Mouse (Mus musculus): ENCODE results near the gene Dennd2c.

- TF ChIP-seq CTCF (IDR thresholded peaks at IDR 0.05; ENCODE audit: extremely low read depth, insufficient read length, insufficient replicate concordance, low read depth, low read length) (no peak), POLR2A (IDR thresholded peaks at IDR 0.05; ENCODE audit: low read depth, low read length) (no peak)
Measured at GRCm38 (mm10) chr3:103196320-103196823, 94.0 kb downstream of the Dennd2c start.

All from small intestine, adult 2 months (tissue).